Mouse (Mus musculus) heart, adult 10 weeks (tissue): ENCODE results near the gene Xpa. TPM values are rescaled to one million over a fixed set of nuclear protein-coding genes. Genes with fewer than 3 reads are reported as not detected.

Source experiments
- polyA plus RNA-seq: library from polyadenylated mRNA; stranded (reverse); fragments of 350-450 nt; fragmentation: Illumina TruSeq; extraction: RNeasy Lipid Tissue Mini Kit (QIAGEN cat#74804); gene quantifications from one replicate; pipeline ENCODE4 v1.2.3, GENCODE M21; 2014; ENCODE audit warnings: low read depth, low replicate concordance

Xpa gene
- 10.4 TPM for polyA plus RNA-seq

GRCm38 (mm10) chr4:46195781-46196487 lies at the start of gene Xpa:
Xpa (minus strand) TSS chr4:46196311.

GRCm38 (mm10) chr4:46138287-46139222 lies 57.6 kb downstream of the Xpa start, which contains the start of the genes Ncbp1 and Tstd2:
Ncbp1 (plus strand) TSS chr4:46138613.
Tstd2 (minus strand) TSS chr4:46138694.

Other genes with a start within 250 kb of the Xpa start
- 16.5 TPM for gene Tdrd7, start 231.0 kb downstream of the Xpa start, polyA plus RNA-seq
- 324 TPM for gene Tmod1, start 157.4 kb downstream of the Xpa start, polyA plus RNA-seq
- gene Ncbp1, start 57.7 kb downstream of the Xpa start, polyA plus RNA-seq: 23.9 TPM
- gene Tstd2, start 57.6 kb downstream of the Xpa start, polyA plus RNA-seq: 12.4 TPM
- gene Foxe1, start 147.3 kb upstream of the Xpa start, polyA plus RNA-seq: not detected
- 4.7 TPM for gene Trmo, start 193.1 kb upstream of the Xpa start, polyA plus RNA-seq
- gene Hemgn, start 217.2 kb upstream of the Xpa start, polyA plus RNA-seq: not detected